Mouse (Mus musculus): ENCODE measurements at regions not wholly inside any gene's neighbourhood (a gene's known extent, or its start where the extent isn't known, plus 50 kb on each side); places are given as distances from the start of the nearest gene placed in this dataset.
A peak's percentile ranks its signal among the peaks of the same experiment; 100 is the strongest.

DNA sequence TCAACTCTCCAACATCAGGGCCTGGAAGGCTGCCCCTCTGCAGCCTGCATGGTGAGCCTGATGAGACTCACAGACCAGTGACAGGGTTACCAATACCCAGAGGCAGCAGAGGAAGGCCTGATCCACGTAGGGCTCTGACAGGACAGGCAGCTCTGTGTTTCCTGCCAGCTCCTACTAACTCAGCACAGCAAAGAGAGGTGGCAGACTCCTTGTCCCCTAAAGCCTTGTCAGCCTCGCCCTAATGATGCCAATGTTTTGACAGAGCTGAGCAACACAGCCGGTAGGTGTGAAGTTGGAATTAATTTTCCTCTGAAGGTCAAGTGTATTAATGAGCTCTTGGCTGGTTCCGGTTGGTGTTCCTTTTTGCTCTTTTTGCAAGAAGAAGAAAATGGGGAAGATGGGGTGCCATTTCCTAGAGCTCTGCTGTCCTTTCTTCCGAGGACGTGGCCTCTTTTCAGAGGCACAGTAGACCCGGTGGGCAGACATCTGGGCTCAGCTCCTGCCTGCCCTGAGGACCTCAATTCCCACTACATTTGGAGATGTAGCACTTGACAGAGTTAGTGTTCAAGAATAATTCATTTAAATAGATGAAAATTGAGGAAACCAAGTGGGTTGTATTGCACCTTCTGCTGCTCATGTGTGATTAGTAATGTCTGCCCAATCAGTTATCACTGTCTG, 395.5 kb upstream of the Tbx3 start:
- ATAC-seq, result no peak

DNA sequence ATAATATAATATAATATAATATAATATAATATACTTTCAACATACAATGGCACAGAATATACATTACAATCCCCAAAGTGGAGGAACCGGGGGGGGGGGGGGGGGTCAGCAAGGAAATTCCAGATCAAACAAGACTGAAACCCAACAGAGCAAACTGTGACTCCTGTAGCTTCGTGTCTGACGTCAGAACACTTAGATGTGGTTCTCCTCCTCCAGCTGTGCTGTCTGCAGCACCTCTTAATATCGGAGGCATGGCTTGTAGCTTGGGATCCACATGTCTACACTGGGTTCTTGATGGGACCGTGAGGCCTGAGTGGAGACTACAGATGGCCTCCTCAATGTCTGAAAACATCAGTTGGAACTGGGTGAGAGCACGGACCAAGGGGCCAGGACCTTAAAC, 390.3 kb upstream of the Tbx3 start:
- Histone ChIP-seq H3K27ac (ENCODE audit: low read length) (no peak overlapping the region), H3K36me3 (ENCODE audit: insufficient read depth, low read length) (no peaks in the 10 kb centered on the region), H3K4me3 (ENCODE audit: low read depth, low read length) (no peak overlapping the region), H3K9ac (replicated peaks; ENCODE audit: low read depth) (no peak overlapping the region), H3K9me3 (ENCODE audit: low read length) (no peaks in the 10 kb centered on the region), H3K4me2 (replicated peaks; ENCODE audit: low read depth, low read length) (no peak overlapping the region), H3K27me3 (replicated peaks; ENCODE audit: insufficient read depth, low read length) (no peaks in the 10 kb centered on the region), H3K4me1 (ENCODE audit: insufficient read depth, low read depth, low read length) (no peaks in the 10 kb centered on the region)
- TF ChIP-seq EP300 (IDR thresholded peaks at IDR 0.05), result no peak
- no peak for TF ChIP-seq CTCF (IDR thresholded peaks at IDR 0.05)
- no peak for ATAC-seq
- DNase-seq (ENCODE audit: low spot score), result no peak
- 72% methylated on average over 6 of the region's 6 CpGs for WGBS

More for the DNA sequence above, 395.5 kb upstream of the Tbx3 start:
- TF ChIP-seq CTCF (IDR thresholded peaks at IDR 0.05) (no peak), EP300 (IDR thresholded peaks at IDR 0.05) (no peak)
- Histone ChIP-seq H3K36me3 (ENCODE audit: insufficient read depth, low read length) (no peaks in the 10 kb centered on the region), H3K9ac (replicated peaks; ENCODE audit: low read depth) (no peak overlapping the region), H3K4me1 (ENCODE audit: insufficient read depth, low read depth, low read length) (no peaks in the 10 kb centered on the region), H3K4me2 (replicated peaks; ENCODE audit: low read depth, low read length) (no peak overlapping the region), H3K4me3 (ENCODE audit: low read depth, low read length) (no peak overlapping the region), H3K9me3 (ENCODE audit: low read length) (no peaks in the 10 kb centered on the region), H3K27ac (ENCODE audit: low read length) (no peak overlapping the region), H3K27me3 (replicated peaks; ENCODE audit: insufficient read depth, low read length) (no peaks in the 10 kb centered on the region)
- WGBS, result 72% methylated on average over 7 of the region's 7 CpGs
- DNase-seq (ENCODE audit: low spot score), result no peak

DNA sequence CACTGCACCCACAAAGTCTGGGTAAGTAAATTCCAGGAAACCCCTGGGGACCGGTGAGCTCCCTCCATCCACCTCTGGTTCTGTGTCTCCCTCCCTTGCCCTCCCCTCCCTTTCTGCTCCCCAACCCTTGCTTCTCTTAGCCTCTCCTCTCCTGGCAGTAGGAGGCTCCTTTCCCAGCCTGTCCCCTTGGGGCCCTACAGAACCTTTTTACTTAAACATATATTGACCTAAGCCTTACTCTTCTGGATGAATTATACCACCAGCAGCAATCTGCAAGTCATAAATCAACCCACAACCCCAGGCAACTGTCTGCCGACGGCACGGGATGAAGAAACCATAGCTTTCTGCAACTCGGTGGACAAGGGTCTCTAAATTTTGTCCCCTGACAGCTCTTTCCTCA, 380.7 kb upstream of the Tbx3 start:
- Histone ChIP-seq H3K4me3 (ENCODE audit: low read depth, low read length) (no peak overlapping the region), H3K36me3 (ENCODE audit: insufficient read depth, low read length) (no peaks in the 10 kb centered on the region), H3K9ac (replicated peaks; ENCODE audit: low read depth) (no peak overlapping the region), H3K9me3 (ENCODE audit: low read length) (no peaks in the 10 kb centered on the region), H3K4me1 (ENCODE audit: insufficient read depth, low read depth, low read length) (no peaks in the 10 kb centered on the region), H3K4me2 (replicated peaks; ENCODE audit: low read depth, low read length) (no peak overlapping the region), H3K27ac (ENCODE audit: low read length) (no peak overlapping the region), H3K27me3 (replicated peaks; ENCODE audit: insufficient read depth, low read length) (no peaks in the 10 kb centered on the region)
- TF ChIP-seq CTCF (IDR thresholded peaks at IDR 0.05) (no peak), EP300 (IDR thresholded peaks at IDR 0.05) (no peak)
- ATAC-seq (no peak), DNase-seq (ENCODE audit: low spot score) (no peak)
- WGBS, result 41% methylated on average over 5 of the region's 5 CpGs

DNA sequence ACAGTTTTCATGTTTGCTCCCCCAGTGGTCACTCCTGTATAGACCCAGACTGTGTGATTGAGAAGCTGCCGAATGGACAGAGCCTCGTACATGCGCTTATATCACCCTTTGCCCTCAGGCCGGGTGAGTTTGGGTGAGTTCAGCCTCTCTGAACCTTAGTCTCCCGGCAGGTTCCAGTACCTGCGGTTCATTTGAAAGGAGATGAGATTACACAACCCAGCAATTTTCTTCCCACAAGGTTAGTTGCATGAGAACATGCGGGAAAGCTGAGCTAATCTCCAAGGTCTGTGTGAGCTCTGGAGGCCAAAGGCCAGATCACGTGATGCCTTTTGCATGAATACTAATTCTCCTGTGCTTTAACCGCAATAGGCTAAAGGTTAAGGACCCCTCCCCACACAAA, 378.1 kb upstream of the Tbx3 start:
- TF ChIP-seq EP300 (IDR thresholded peaks at IDR 0.05) (no peak), CTCF (IDR thresholded peaks at IDR 0.05) (no peak)
- H3K9ac ChIP-seq (replicated peaks; ENCODE audit: low read depth), result no peak overlapping the region
- WGBS, result 52% methylated on average over 9 of the region's 9 CpGs
- H3K9me3 ChIP-seq (ENCODE audit: low read length), result no peaks in the 10 kb centered on the region
- H3K4me1 ChIP-seq (ENCODE audit: insufficient read depth, low read depth, low read length), result no peaks in the 10 kb centered on the region
- H3K4me3 ChIP-seq (ENCODE audit: low read depth, low read length), result no peak overlapping the region
- ATAC-seq (no peak), DNase-seq (ENCODE audit: low spot score) (no peak)
- H3K36me3 ChIP-seq (ENCODE audit: insufficient read depth, low read length), result no peaks in the 10 kb centered on the region
- H3K27ac ChIP-seq (ENCODE audit: low read length), result no peak overlapping the region
- no peak overlapping the region for H3K4me2 ChIP-seq (replicated peaks; ENCODE audit: low read depth, low read length)
- no peaks in the 10 kb centered on the region for H3K27me3 ChIP-seq (replicated peaks; ENCODE audit: insufficient read depth, low read length)

DNA sequence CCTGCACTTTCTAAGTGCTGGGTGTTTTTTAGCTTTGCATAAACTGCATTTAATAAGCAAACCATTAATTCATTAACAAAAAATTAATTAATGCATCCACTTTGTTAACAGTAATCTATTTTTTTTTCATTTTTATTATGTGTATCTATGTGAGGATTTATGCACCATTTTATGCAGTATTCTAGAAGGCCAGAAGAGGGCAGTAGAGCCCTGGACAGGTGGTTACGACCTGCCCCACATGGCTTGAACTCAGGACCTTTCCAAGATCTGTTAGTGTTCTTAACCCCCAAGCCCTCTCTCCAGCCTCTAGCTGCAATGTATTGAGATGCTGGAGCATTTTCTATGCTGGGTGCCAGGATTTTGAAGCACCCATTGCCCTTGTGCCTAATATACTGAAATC, 377.6 kb upstream of the Tbx3 start:
- Histone ChIP-seq H3K4me2 (replicated peaks; ENCODE audit: low read depth, low read length) (no peak overlapping the region), H3K36me3 (ENCODE audit: insufficient read depth, low read length) (no peaks in the 10 kb centered on the region), H3K27me3 (replicated peaks; ENCODE audit: insufficient read depth, low read length) (no peaks in the 10 kb centered on the region), H3K4me3 (ENCODE audit: low read depth, low read length) (no peak overlapping the region), H3K4me1 (ENCODE audit: insufficient read depth, low read depth, low read length) (no peaks in the 10 kb centered on the region), H3K9ac (replicated peaks; ENCODE audit: low read depth) (no peak overlapping the region), H3K9me3 (ENCODE audit: low read length) (no peaks in the 10 kb centered on the region), H3K27ac (ENCODE audit: low read length) (no peak overlapping the region)
- ATAC-seq (no peak), DNase-seq (ENCODE audit: low spot score) (no peak)
- no peak for TF ChIP-seq EP300 (IDR thresholded peaks at IDR 0.05)
- no peak for TF ChIP-seq CTCF (IDR thresholded peaks at IDR 0.05)
- WGBS, result 96% methylated on average over 1 of the region's 1 CpGs

DNA sequence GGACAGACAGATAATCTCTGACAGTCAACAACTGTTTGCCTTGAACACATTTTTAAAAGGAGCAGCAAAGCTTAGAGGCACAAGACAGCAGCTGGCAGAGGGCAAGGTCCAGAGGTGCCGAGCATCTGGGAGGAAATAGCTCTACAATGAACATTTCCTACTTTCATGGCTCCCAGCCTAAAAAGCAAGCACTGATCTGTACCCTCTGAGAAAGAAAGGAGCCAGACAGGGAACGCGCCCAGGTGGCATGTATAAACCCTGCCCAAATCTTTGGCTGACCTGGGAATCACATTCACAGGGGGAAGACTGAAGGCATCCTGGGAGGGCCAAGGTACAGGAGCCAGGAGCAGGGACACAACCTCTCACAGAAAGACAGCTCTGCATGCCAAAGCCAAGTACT, 371.2 kb upstream of the Tbx3 start:
- Histone ChIP-seq H3K9ac (replicated peaks; ENCODE audit: low read depth) (no peak overlapping the region), H3K27me3 (replicated peaks; ENCODE audit: insufficient read depth, low read length) (no peaks in the 10 kb centered on the region), H3K4me2 (replicated peaks; ENCODE audit: low read depth, low read length) (no peak overlapping the region), H3K27ac (ENCODE audit: low read length) (no peak overlapping the region), H3K4me3 (ENCODE audit: low read depth, low read length) (no peak overlapping the region), H3K4me1 (ENCODE audit: insufficient read depth, low read depth, low read length) (no peaks in the 10 kb centered on the region), H3K9me3 (ENCODE audit: low read length) (no peaks in the 10 kb centered on the region), H3K36me3 (ENCODE audit: insufficient read depth, low read length) (no peaks in the 10 kb centered on the region)
- ATAC-seq (no peak), DNase-seq (ENCODE audit: low spot score) (no peak)
- 51% methylated on average over 3 of the region's 3 CpGs for WGBS
- TF ChIP-seq CTCF (IDR thresholded peaks at IDR 0.05) (no peak), EP300 (IDR thresholded peaks at IDR 0.05) (no peak)

DNA sequence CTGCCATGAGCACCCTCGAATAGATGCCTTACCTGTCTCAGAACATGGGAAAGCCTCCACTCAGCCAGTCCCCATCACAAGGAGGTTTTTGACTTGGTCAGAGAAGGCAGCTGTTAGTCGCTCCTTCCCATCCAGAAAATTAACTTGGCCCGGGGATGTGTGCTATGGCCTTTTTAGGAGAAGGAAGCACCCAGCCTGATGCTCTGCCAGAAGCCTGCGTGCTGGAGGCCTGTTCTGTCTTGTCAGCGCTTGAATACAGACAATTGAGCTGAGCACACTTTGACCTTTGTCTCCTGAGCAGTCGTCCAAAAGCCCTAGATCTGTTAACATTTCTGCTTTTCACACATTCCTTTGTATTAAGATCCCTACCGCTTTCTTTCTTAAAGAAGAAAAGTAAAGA, 370.4 kb upstream of the Tbx3 start:
- 28% methylated on average over 7 of the region's 7 CpGs for WGBS
- TF ChIP-seq CTCF (IDR thresholded peaks at IDR 0.05) (no peak), EP300 (IDR thresholded peaks at IDR 0.05) (no peak)
- DNase-seq (ENCODE audit: low spot score), result peak; percentile 46

More for the DNA sequence above, 370.4 kb upstream of the Tbx3 start:
- Histone ChIP-seq H3K27ac (ENCODE audit: low read length) (no peak overlapping the region), H3K9ac (replicated peaks; ENCODE audit: low read depth) (no peak overlapping the region), H3K4me2 (replicated peaks; ENCODE audit: low read depth, low read length) (no peak overlapping the region), H3K4me1 (ENCODE audit: insufficient read depth, low read depth, low read length) (no peaks in the 10 kb centered on the region), H3K36me3 (ENCODE audit: insufficient read depth, low read length) (no peaks in the 10 kb centered on the region), H3K9me3 (ENCODE audit: low read length) (no peaks in the 10 kb centered on the region), H3K27me3 (replicated peaks; ENCODE audit: insufficient read depth, low read length) (no peaks in the 10 kb centered on the region), H3K4me3 (ENCODE audit: low read depth, low read length) (no peak overlapping the region)
- ATAC-seq, result peak; percentile 17; the same call in 1 of the 2 replicates

Data from lung, postnatal 0 days (tissue).